Mouse (Mus musculus) intestine, embryonic 14.5 days (tissue): Measurements from ENCODE around the gene Neurl1a. TPM values are rescaled to one million over a fixed set of nuclear protein-coding genes. Genes with fewer than 3 reads are reported as not detected.

ENCODE experiments used
- ATAC-seq: fragments of 200-750 bp; cut with Nextera tagmentation; replicated peaks from 2 replicates; pipeline ENCODE4 v1.8.0; 2017; ENCODE audit warnings: low read depth, moderate number of reproducible peaks, moderate TSS enrichment, moderate library complexity; ENCODE audit not compliant: low FRiP score, low TSS enrichment
- DNase-seq: peaks from one replicate; pipeline ENCODE4 v3.0.0-alpha.2; 2018; ENCODE audit warnings: low spot score
- H3K27ac ChIP-seq: fragments of 300-500 bp; sonication (generic); 2 replicates; pipeline ENCODE4 v1.5.1; 2014; ENCODE audit warnings: low read depth, mild to moderate bottlenecking, control low read depth
- H3K27me3 ChIP-seq: fragments of 300-500 bp; sonication (generic); replicated peaks from 2 replicates; pipeline ENCODE4 v1.6.1; 2014; ENCODE audit warnings: low read length, control low read depth; ENCODE audit not compliant: control insufficient read depth, insufficient read depth
- H3K36me3 ChIP-seq: fragments of 300-500 bp; sonication (generic); 2 replicates; pipeline ENCODE4 v1.6.1; 2014; ENCODE audit warnings: low read length, control low read depth; ENCODE audit not compliant: control insufficient read depth, insufficient read depth
- H3K4me1 ChIP-seq: fragments of 300-500 bp; sonication (generic); replicated peaks from 2 replicates; pipeline ENCODE4 v1.6.1; 2014; ENCODE audit warnings: low read length, control low read depth, mixed read lengths; ENCODE audit not compliant: control insufficient read depth, insufficient read depth
- H3K4me2 ChIP-seq: fragments of 300-500 bp; sonication (generic); 2 replicates; pipeline ENCODE4 v1.6.1; 2014; ENCODE audit warnings: low read length
- H3K4me3 ChIP-seq: fragments of 300-500 bp; sonication (generic); 2 replicates; pipeline ENCODE4 v1.5.1; 2014; ENCODE audit warnings: low read depth, low read length, control low read depth, mixed read lengths
- H3K9ac ChIP-seq: fragments of 300-500 bp; sonication (generic); 2 replicates; pipeline ENCODE4 v1.6.1; 2014; ENCODE audit warnings: mild to moderate bottlenecking, low read length
- H3K9me3 ChIP-seq: fragments of 300-500 bp; sonication (generic); 2 replicates; pipeline ENCODE4 v1.6.1; 2016; ENCODE audit warnings: low read length, control low read depth; ENCODE audit not compliant: control insufficient read depth
- WGBS: fragments of 180-500 bp; shearing (Covaris S2); extraction: QIAGEN DNeasy Blood & Tissue Kit; methylation state at CpG from one replicate; pipeline ENCODE4 v1.1.7; 2014; 5-methylcytosine and 5-hydroxymethylcytosine counted together
- polyA plus RNA-seq: library from polyadenylated mRNA; unstranded; fragments of >200 nt; fragmentation: Nextera tagmentation; extraction: Ambion mirVana; gene quantifications from 2 replicates; pipeline ENCODE4 v1.2.1, GENCODE M21; 2014

Neurl1a gene
- polyA plus RNA-seq, 1 experiment from 2014 or later = 9.1 TPM

- H3K4me3 ChIP-seq = no peak within 1 kb of the TSS
- no peaks in the 10 kb centered on the region for H3K4me1 ChIP-seq
- no peak for DNase-seq
- H3K36me3 ChIP-seq = no peaks in the 10 kb centered on the region
- whole genome bisulfite sequencing = 83% methylated on average over 11 of the region's 11 CpGs
- H3K4me2 ChIP-seq = no peak within 1 kb of the TSS
- no peak within 1 kb of the TSS for H3K27ac ChIP-seq
- H3K9me3 ChIP-seq = no peaks in the 10 kb centered on the region
- H3K27me3 ChIP-seq = no peaks in the 10 kb centered on the region
- H3K9ac ChIP-seq = no peak within 1 kb of the TSS
- ATAC-seq = no peak
Measured at GRCm38 (mm10) chr19:47157664-47158063, 21.0 kb upstream of the Neurl1a start, which contains the start of gene Calhm3. TSS of gene Calhm3 (minus strand) at chr19:47157764.

- no peak overlapping the region for H3K27ac ChIP-seq
- H3K36me3 ChIP-seq = no peaks in the 10 kb centered on the region
- H3K4me3 ChIP-seq = no peak overlapping the region
- no peak overlapping the region for H3K4me2 ChIP-seq
- no peak for DNase-seq
- H3K9ac ChIP-seq = no peak overlapping the region
- ATAC-seq = no peak
- H3K27me3 ChIP-seq = no peaks in the 10 kb centered on the region
- WGBS = 67% methylated on average over 4 of the region's 4 CpGs
- no peaks in the 10 kb centered on the region for H3K9me3 ChIP-seq
- H3K4me1 ChIP-seq = no peaks in the 10 kb centered on the region
Measured at GRCm38 (mm10) chr19:47161669-47162068, 17.0 kb upstream of the Neurl1a start.

GRCm38 (mm10) chr19:47163176-47163744 is 15.4 kb upstream of the Neurl1a start:
- ATAC-seq (no peak), DNase-seq (no peak)
- no peaks in the 10 kb centered on the region for H3K4me1 ChIP-seq
- no peaks in the 10 kb centered on the region for H3K36me3 ChIP-seq
- no peak overlapping the region for H3K4me3 ChIP-seq
- no peak overlapping the region for H3K9ac ChIP-seq
- no peak overlapping the region for H3K4me2 ChIP-seq
- no peak overlapping the region for H3K27ac ChIP-seq
- 91% methylated on average over 6 of the region's 6 CpGs for WGBS
- no peaks in the 10 kb centered on the region for H3K27me3 ChIP-seq
- no peaks in the 10 kb centered on the region for H3K9me3 ChIP-seq

- no peak overlapping the region for H3K4me3 ChIP-seq
- ATAC-seq (no peak), DNase-seq (no peak)
- WGBS = 39% methylated on average over 3 of the region's 3 CpGs
- H3K9ac ChIP-seq = no peak overlapping the region
- no peaks in the 10 kb centered on the region for H3K4me1 ChIP-seq
- no peaks in the 10 kb centered on the region for H3K27me3 ChIP-seq
- H3K4me2 ChIP-seq = no peak overlapping the region
- H3K9me3 ChIP-seq = no peaks in the 10 kb centered on the region
- no peak overlapping the region for H3K27ac ChIP-seq
- no peaks in the 10 kb centered on the region for H3K36me3 ChIP-seq
Measured at GRCm38 (mm10) chr19:47166758-47167157, 11.9 kb upstream of the Neurl1a start.

- H3K36me3 ChIP-seq = no peaks in the 10 kb centered on the region
- H3K27ac ChIP-seq = no peak overlapping the region
- H3K9me3 ChIP-seq = no peaks in the 10 kb centered on the region
- no peak for ATAC-seq
- WGBS = 49% methylated on average over 7 of the region's 7 CpGs
- DNase-seq = no peak
- no peak overlapping the region for H3K4me3 ChIP-seq
- H3K4me1 ChIP-seq = no peaks in the 10 kb centered on the region
- H3K4me2 ChIP-seq = no peak overlapping the region
- H3K9ac ChIP-seq = no peak overlapping the region
- H3K27me3 ChIP-seq = no peaks in the 10 kb centered on the region
Measured at GRCm38 (mm10) chr19:47167617-47168214, 10.9 kb upstream of the Neurl1a start.

- Histone ChIP-seq H3K4me2 (peak overlapping the region; percentile 27), H3K4me1 (no peaks in the 10 kb centered on the region), H3K9ac (no peak overlapping the region), H3K36me3 (no peaks in the 10 kb centered on the region), H3K9me3 (no peaks in the 10 kb centered on the region), H3K27ac (no peak overlapping the region), H3K27me3 (no peaks in the 10 kb centered on the region), H3K4me3 (no peak overlapping the region)
- 7% methylated on average over 13 of the region's 13 CpGs for WGBS
- DNase-seq (peak; percentile 67), ATAC-seq (0 out of 2 replicates have a peak, but pooled peaks have one; percentile 58)
Measured at GRCm38 (mm10) chr19:47168223-47168622, 10.4 kb upstream of the Neurl1a start.

DNA sequence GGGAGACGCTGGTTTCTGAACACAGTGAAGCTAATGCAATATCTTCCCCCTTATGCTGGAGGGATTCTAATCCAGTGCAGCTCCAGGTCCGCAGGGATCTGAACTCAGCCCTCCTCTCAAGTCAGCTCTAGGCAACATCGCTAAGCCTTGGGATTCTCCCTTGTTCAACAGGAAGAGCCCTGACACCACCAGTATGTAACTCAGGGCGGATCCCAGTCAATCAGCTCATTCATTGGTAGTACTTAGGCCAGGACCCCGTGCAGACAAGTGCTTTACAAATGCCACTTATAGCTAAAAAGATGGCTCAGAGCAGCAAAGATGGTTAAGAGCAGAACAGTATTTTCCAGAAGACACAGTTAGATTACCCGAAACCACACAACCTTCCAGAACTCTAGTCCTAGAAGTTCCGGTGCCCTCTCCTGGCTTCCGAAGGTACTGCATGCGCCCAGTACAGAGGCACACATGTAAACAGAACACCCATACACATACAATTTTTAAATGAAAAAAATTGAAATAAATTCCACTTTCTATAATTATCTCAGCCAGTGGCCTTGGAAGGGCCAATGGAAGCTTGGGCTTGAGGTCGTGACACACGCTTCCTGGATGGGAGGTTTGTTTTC is 9.7 kb upstream of the Neurl1a start:
- Histone ChIP-seq H3K4me3 (no peak overlapping the region), H3K9me3 (no peaks in the 10 kb centered on the region), H3K4me1 (no peaks in the 10 kb centered on the region), H3K36me3 (no peaks in the 10 kb centered on the region), H3K4me2 (peak overlapping the region; percentile 27), H3K27me3 (no peaks in the 10 kb centered on the region), H3K9ac (no peak overlapping the region), H3K27ac (no peak overlapping the region)
- 25% methylated on average over 11 of the region's 11 CpGs for WGBS
- ATAC-seq (0 out of 2 replicates have a peak, but pooled peaks have one; percentile 50), DNase-seq (peak; percentile 96)

DNA sequence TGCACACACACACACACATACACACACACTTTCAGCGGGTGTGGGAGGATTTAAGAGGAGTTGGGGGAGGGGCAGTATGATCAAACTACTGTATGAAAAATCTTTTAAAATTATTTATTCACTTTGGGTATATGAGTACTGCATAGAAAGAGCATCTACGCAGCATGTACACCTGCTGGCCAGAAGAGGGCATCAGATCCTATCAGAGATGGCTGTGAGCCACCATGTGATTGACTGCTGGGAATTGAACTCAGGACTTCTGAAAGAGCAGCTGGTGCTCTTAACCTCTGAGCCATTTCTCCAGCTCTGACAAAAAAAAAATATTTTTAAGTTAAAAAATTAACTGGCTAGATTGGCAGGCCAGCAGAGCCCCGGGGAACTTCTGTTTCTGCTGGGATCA is 4.1 kb upstream of the Neurl1a start:
- H3K4me2 ChIP-seq = no peak overlapping the region
- H3K9me3 ChIP-seq = no peaks in the 10 kb centered on the region
- H3K4me3 ChIP-seq = no peak overlapping the region
- no peaks in the 10 kb centered on the region for H3K36me3 ChIP-seq
- no peak overlapping the region for H3K9ac ChIP-seq
- H3K4me1 ChIP-seq = peaks cover 5% of the 10 kb centered on the region; the same call in 1 of the 2 replicates
- H3K27ac ChIP-seq = no peak overlapping the region
- 61% methylated on average over 3 of the region's 3 CpGs for WGBS
- ATAC-seq (no peak), DNase-seq (no peak)
- peaks cover 10% of the 10 kb centered on the region for H3K27me3 ChIP-seq
